Mouse (Mus musculus) CH12.LX (cell line): ENCODE measurements around the gene Klhdc10.

Source experiments
- CTCF ChIP-seq, 2 experiments: IDR thresholded peaks in 1 of 2; conservative IDR thresholded peaks in 1 of 2; 2 replicates each; pipeline ENCODE4 v1.5.1; 2011 to 2012; ENCODE audit warnings: low read depth in 2 of 2, low read length in 2 of 2, improper control_type of control experiment in 1 of 2, inconsistent platforms in 1 of 2, mild to moderate bottlenecking in 1 of 2, moderate library complexity in 1 of 2
- GABPA ChIP-seq: IDR thresholded peaks from 2 replicates; pipeline ENCODE4 v1.6.1; 2012; ENCODE audit warnings: low read depth, low read length, improper control_type of control experiment, inconsistent platforms; ENCODE audit not compliant: insufficient replicate concordance

GRCm38 (mm10) chr6:30411311-30411710 is 9.6 kb downstream of the Klhdc10 start:
- no peak for TF ChIP-seq CTCF (conservative IDR thresholded peaks at IDR 0.05 in 1 of 2, IDR thresholded peaks at IDR 0.05 in 1 of 2; ENCODE audit: low read depth in 2 of 2, low read length in 2 of 2)
- TF ChIP-seq GABPA: no peak
